Mouse (Mus musculus) gastrocnemius, postnatal 25 days (tissue): ENCODE measurements around the gene Qsox1. TPM values are rescaled to one million over a fixed set of nuclear protein-coding genes. Genes with fewer than 3 reads are reported as not detected.

Experiments
- DNase-seq: peaks from one replicate; pipeline ENCODE4 v3.0.0; 2022
- long read RNA-seq, 2 experiments: library from polyadenylated mRNA; stranded (forward); transcript quantifications; one replicate each; pipeline ENCODE4 v2.0.0; 2021
- total RNA-seq, 2 experiments: library from RNA; stranded (reverse); gene quantifications; 1 replicate in 1 of 2; 2 replicates in 1 of 2; pipeline ENCODE4 v1.2.3; 2021

Gene Qsox1
- total RNA-seq, result 10 to 100 TPM; 16.0 to 36.4 TPM
- long read RNA-seq, experiment 1, transcript Qsox1-208 (1 exons, 3,395 nt), result major isoform, 6 of 15 reads
- long read RNA-seq, experiment 1, transcript Qsox1-207 (13 exons, 2,433 nt), result major isoform, 6 of 15 reads
- long read RNA-seq, experiment 1, partial matches to known transcripts, result 3 of 15 reads
- long read RNA-seq, experiment 1, other reads (novel, unspliced or antisense), result 0 of 15 reads
- long read RNA-seq, experiment 2, transcript Qsox1-208 (1 exons, 3,395 nt), result major isoform, 6 of 22 reads
- long read RNA-seq, experiment 2, transcript Qsox1-207 (13 exons, 2,433 nt), result major isoform, 6 of 22 reads
- long read RNA-seq, experiment 2, partial matches to known transcripts, result 6 of 22 reads
- long read RNA-seq, experiment 2, other reads (novel, unspliced or antisense), result 0 of 22 reads

GRCm38 (mm10) chr1:155812581-155813499, at the start of gene Qsox1:
Qsox1 (minus strand) TSS chr1:155812889.
- peak; percentile 83 for DNase-seq

GRCm38 (mm10) chr1:155854926-155855702, 42.4 kb upstream of the Qsox1 start:
- DNase-seq, result no peak

- DNase-seq, result no peak
Observed at GRCm38 (mm10) chr1:155853009-155853408, 40.3 kb upstream of the Qsox1 start.

- no peak for DNase-seq
Observed at GRCm38 (mm10) chr1:155844235-155844634, 31.5 kb upstream of the Qsox1 start.

- no peak for DNase-seq
Observed at GRCm38 (mm10) chr1:155843538-155843937, 30.8 kb upstream of the Qsox1 start.

- no peak for DNase-seq
Observed at GRCm38 (mm10) chr1:155835667-155836066, 23.0 kb upstream of the Qsox1 start.

- no peak for DNase-seq
Observed at GRCm38 (mm10) chr1:155833610-155834009, 20.9 kb upstream of the Qsox1 start.

GRCm38 (mm10) chr1:155831958-155832357, 19.3 kb upstream of the Qsox1 start:
- no peak for DNase-seq

- DNase-seq, result no peak
Observed at GRCm38 (mm10) chr1:155830861-155831260, 18.2 kb upstream of the Qsox1 start.

GRCm38 (mm10) chr1:155827703-155828295, 15.1 kb upstream of the Qsox1 start:
- no peak for DNase-seq

- no peak for DNase-seq
Observed at GRCm38 (mm10) chr1:155826803-155827395, 14.2 kb upstream of the Qsox1 start.

GRCm38 (mm10) chr1:155825940-155826716, 13.4 kb upstream of the Qsox1 start:
- no peak for DNase-seq

GRCm38 (mm10) chr1:155820646-155821045, 8.0 kb upstream of the Qsox1 start:
- DNase-seq, result no peak

GRCm38 (mm10) chr1:155816167-155816566, 3.5 kb upstream of the Qsox1 start:
- DNase-seq, result no peak

- DNase-seq, result no peak
Observed at GRCm38 (mm10) chr1:155811995-155812580, 601 bp downstream of the Qsox1 start.

- DNase-seq, result no peak
Observed at GRCm38 (mm10) chr1:155810616-155811015, 2.1 kb downstream of the Qsox1 start.

GRCm38 (mm10) chr1:155809706-155810442, 2.8 kb downstream of the Qsox1 start:
- peak; percentile 23 for DNase-seq

- DNase-seq, result no peak
Observed at GRCm38 (mm10) chr1:155808261-155808660, 4.4 kb downstream of the Qsox1 start.

GRCm38 (mm10) chr1:155805607-155806006, 7.1 kb downstream of the Qsox1 start:
- DNase-seq, result no peak
